Mouse (Mus musculus): Measurements from ENCODE around the gene Zw10.

The Zw10 gene

GRCm38 (mm10) chr9:49055333-49056205 lies at the start of gene Zw10:
Zw10 (plus strand) TSS chr9:49055613.
- peak; percentile 96 to 99 for DNase-seq

GRCm38 (mm10) chr9:49015824-49016223 lies 39.6 kb upstream of the Zw10 start:
- DNase-seq, result no peak

- no peak for DNase-seq
These were observed 34.1 kb upstream of the Zw10 start for GRCm38 (mm10) chr9:49021289-49021688.

- DNase-seq, result no peak
These were observed 31.5 kb upstream of the Zw10 start for GRCm38 (mm10) chr9:49023956-49024355.

- DNase-seq, result no peak
These were observed 30.9 kb upstream of the Zw10 start for GRCm38 (mm10) chr9:49024529-49024928.

GRCm38 (mm10) chr9:49034764-49035163 lies 20.6 kb upstream of the Zw10 start:
- DNase-seq, result no peak

DNA sequence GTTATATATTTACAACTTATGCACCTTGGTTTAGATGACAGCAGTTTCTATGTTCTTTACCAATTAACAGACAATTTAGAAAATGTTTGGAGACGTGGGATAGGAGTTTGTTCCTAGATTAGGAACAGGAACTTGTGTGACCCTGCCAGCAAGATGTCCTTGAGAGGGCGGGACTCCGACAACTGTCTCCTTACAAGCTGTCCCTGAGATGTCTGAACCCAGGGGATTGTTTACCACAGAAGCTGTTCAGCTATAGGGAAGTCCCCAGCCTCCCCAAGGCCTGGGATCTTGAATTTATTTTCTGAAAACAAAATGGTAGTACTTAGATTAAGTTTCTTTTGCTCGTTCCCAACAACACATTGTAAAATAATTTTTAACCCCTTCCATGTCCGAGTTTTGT lies 4.5 kb upstream of the Zw10 start:
- no peak for DNase-seq

DNA sequence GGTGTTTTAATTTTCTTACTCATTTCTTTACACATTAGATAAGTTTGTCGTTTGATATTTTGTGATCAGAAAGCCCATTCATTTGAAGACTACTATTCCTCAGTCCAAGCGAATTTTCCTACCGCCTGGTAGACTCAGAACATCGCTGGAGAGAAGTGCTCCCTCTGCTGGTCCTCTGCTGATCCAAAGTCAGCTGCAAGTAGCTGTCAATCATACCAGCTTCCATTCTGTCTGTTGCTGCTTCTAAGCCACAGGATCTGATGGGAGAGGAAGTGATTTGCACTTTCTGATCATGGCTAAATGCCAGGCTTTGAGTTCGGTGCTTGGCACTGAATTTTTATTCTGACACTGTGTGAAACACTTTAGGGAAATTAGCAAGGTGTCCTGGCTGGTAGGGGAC lies 4.1 kb upstream of the Zw10 start:
- peak; percentile 62 to 68 for DNase-seq

DNA sequence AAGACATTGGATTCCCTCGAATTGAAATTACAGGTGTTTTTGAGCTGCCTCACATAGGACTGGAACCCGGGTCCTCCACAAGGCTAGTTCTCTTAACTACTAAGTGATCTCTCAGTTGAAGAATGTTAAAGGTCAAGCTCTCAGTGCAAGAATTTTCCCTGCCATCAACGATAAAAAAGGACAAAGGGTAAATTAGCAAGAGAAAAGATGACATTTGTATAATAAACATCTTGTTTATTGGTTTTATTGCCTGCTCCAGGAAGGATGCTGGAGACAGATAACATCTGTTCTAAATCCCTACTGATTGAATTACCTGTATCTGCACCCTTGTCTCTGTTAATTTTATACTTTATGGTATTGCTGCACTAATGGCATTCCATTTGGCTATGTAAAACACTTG lies 1.4 kb upstream of the Zw10 start:
- DNase-seq, result no peak

- DNase-seq, result no peak
These were observed 21.4 kb downstream of the Zw10 start for GRCm38 (mm10) chr9:49076847-49077246.

DNA sequence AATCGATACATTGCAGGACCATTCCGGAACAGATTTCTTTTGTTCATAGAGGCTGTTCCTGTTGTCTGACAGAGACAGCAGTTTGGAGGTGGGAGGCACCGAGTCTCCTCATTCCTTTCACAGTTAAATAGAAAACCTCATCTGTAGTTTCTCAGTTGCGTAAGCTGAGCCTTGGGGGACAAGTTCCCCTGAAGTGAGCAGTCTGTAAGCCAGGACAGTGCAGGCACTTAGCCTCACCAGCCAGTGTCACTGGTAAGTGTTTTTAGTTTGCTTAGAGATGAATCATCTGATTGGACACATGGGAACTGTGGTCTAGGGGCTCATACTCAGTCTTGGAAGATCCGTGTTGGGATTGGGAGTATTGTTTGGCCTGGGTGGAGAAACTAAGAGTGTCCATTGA lies 25.7 kb downstream of the Zw10 start, which contains the start of gene Tmprss5:
Tmprss5 (plus strand) TSS at position 154 of the 400 bp plus-strand sequence.
- no peak for DNase-seq

DNA sequence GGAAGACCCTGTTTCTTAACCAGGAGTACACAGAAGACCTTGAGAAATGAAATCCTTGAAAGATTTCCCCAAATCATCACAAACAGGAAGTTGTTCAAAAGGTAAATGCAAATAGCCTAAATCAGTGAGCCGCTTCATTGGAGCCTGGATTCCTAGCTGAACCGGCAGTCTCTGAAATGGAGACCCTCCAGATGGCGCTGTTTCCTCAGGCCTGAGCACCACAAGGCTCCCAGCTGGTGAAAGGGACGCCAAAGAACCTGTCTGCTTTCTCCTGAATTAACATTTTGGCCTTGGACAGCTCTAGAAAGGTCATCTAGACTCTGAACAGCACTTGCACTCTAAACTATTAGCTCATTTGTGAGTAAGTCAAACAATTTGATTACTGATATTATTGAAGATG lies 26.1 kb downstream of the Zw10 start:
- peak; percentile 83 for DNase-seq

- no peak for DNase-seq
These were observed 31.9 kb downstream of the Zw10 start for GRCm38 (mm10) chr9:49087317-49087716.

DNA sequence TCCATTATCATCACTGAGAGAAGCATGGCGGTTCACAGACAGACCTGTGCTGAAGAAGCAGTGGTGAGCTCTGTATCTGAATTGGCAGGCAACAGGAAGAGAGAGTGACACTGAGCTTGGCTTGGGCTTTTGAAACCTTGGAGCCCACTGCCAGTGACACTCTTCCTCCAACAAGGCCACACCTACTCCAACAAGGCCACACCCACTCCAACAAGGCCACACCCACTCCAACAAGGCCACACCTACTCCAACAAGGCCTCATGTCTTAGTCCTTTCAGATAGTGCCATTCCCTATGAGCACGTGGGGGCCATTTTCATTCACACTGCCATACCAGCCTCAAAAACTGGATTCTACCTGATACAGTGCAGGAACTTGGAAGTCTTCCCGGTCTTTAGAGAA lies 43.5 kb downstream of the Zw10 start:
- no peak for DNase-seq

DNA sequence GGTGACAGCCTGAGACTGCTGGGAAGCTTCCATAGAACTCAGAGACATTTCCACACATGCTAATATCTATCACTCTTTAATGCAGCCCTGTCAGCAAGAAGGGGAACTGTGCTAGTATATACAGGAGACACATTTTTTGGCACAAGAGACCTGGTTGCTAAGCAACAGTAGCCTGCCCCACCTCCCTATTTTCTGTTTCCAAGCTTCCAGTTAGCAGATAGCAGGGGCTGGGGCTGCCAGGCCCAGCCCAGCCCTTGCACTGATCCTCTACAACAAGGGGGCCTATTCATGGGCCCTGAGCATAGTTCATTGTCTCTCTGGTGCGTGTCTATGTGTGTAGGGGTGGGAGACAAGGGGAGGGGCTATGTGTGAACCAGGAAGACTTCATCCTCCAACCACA lies 46.9 kb downstream of the Zw10 start:
- DNase-seq, result peak in 1 of 2 experiments; percentile 8

DNA sequence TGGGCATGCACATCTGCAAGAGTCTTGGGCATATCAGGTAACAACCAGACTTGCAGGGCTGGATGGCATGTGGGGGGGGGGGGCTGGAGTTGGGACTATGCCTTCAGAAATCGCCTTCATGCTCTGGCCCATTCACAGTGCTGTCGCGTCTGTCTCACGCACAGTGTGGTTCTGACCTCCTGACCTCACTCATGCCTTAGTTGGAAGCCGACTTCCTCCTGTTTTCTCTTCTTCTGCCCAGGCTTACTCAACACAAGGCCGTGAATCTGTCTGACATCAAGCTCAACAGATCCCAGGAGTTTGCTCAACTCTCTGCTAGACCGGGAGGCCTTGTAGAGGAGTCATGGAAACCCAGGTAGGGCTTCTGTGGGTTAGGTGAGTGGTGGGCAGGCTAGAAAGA lies 53.7 kb downstream of the Zw10 start:
- DNase-seq, result no peak

GRCm38 (mm10) chr9:49110476-49111220 lies 55.2 kb downstream of the Zw10 start:
- no peak for DNase-seq

GRCm38 (mm10) chr9:49111296-49111695 lies 55.9 kb downstream of the Zw10 start:
- no peak for DNase-seq

DNA sequence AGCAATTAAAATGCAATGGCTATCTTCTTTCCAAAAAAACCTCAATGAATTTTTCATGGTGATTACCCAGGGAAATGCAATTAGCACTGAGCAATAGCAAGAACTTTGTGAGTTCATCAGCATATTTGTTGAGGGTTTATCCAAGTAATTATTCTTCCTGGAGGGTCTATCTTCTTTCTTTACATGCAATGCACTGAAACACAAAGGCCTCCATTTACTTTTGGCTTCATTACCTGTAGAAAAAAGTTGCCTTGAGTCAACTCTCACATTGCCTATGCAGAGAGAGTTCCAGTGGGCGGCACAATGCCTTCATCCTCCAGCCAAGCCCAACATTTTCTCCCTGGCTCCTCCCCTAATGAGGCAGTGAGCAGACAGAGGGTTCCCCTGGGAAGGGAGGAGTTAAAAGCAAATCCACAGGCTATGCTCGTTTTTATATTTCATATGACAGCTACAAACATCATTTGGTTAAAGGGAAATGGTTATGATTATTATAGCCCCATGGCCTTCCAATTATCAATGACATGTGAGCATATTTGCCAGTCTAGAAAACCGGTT lies 62.9 kb downstream of the Zw10 start:
- no peak for DNase-seq

- peak; percentile 7 to 39 for DNase-seq
These were observed 64.3 kb downstream of the Zw10 start for GRCm38 (mm10) chr9:49119759-49120158.

GRCm38 (mm10) chr9:49125706-49126105 lies 70.3 kb downstream of the Zw10 start:
- no peak for DNase-seq

All from cerebellum, adult 18-20 months (tissue).